Mouse (Mus musculus): ENCODE results near the gene Gm21958.
"Not testable (repeated sequence)": the region's sequence is repeated elsewhere in the genome, so short reads cannot be mapped to it uniquely, and the experiment has no call there.

Gm21958 gene

GRCm38 (mm10) chr3:54723741-54724500 is 9.8 kb upstream of the Gm21958 start:
- in situ Hi-C loops (cut with MboI, MseI): no loop called here

- in situ Hi-C loops (cut with MboI, MseI): no loop called here
These were observed 4.8 kb upstream of the Gm21958 start for GRCm38 (mm10) chr3:54718947-54719346.

- in situ Hi-C loops (cut with MboI, MseI): no loop called here
These were observed 3.2 kb upstream of the Gm21958 start for GRCm38 (mm10) chr3:54717348-54717747.

GRCm38 (mm10) chr3:54715461-54715860 is 1.3 kb upstream of the Gm21958 start:
- in situ Hi-C loops (cut with MboI, MseI): no loop called here

GRCm38 (mm10) chr3:54708972-54709371 is 5.2 kb downstream of the Gm21958 start:
- in situ Hi-C loops (cut with MboI, MseI): no loop called here

GRCm38 (mm10) chr3:54704106-54704505 is 10.0 kb downstream of the Gm21958 start:
- in situ Hi-C loops (cut with MboI, MseI): not testable (repeated sequence)

- in situ Hi-C loops (cut with MboI, MseI): no loop called here
These were observed 14.3 kb downstream of the Gm21958 start for GRCm38 (mm10) chr3:54699759-54700301.

GRCm38 (mm10) chr3:54693056-54693415 is 21.1 kb downstream of the Gm21958 start:
- in situ Hi-C loops (cut with MboI, MseI): no loop called here

- in situ Hi-C loops (cut with MboI, MseI): no loop called here
These were observed 21.7 kb downstream of the Gm21958 start, which contains the start of gene Supt20 for GRCm38 (mm10) chr3:54692202-54693055. Supt20 (plus strand) TSS chr3:54692807.

- in situ Hi-C loops (cut with MboI, MseI): loop anchor here (5.0 kb wide), 1 partner anchor 332 kb away; no protein-coding TSS in a partner anchor
These were observed 25.1 kb downstream of the Gm21958 start for GRCm38 (mm10) chr3:54689091-54689490.

- in situ Hi-C loops (cut with MboI, MseI): loop anchor here (5.0 kb wide), 1 partner anchor 330 kb away; no protein-coding TSS in a partner anchor
These were observed 26.9 kb downstream of the Gm21958 start for GRCm38 (mm10) chr3:54687245-54687644.

GRCm38 (mm10) chr3:54685202-54685601 is 29.0 kb downstream of the Gm21958 start:
- in situ Hi-C loops (cut with MboI, MseI): loop anchor here (5.0 kb wide), 1 partner anchor 328 kb away; no protein-coding TSS in a partner anchor

GRCm38 (mm10) chr3:54681310-54682204 is 32.6 kb downstream of the Gm21958 start:
- in situ Hi-C loops (cut with MboI, MseI): no loop called here

GRCm38 (mm10) chr3:54676818-54677217 is 37.3 kb downstream of the Gm21958 start:
- in situ Hi-C loops (cut with MboI, MseI): loop anchor here (10.0 kb wide), 1 partner anchor 122 kb away; no protein-coding TSS in a partner anchor

GRCm38 (mm10) chr3:54672557-54673529 is 41.3 kb downstream of the Gm21958 start:
- in situ Hi-C loops (cut with MboI, MseI): loop anchor here (10.0 kb wide), 1 partner anchor 118 kb away; no protein-coding TSS in a partner anchor

- in situ Hi-C loops (cut with MboI, MseI): loop anchor here (10.0 kb wide), 1 partner anchor 117 kb away; no protein-coding TSS in a partner anchor
These were observed 42.0 kb downstream of the Gm21958 start for GRCm38 (mm10) chr3:54672111-54672510.

GRCm38 (mm10) chr3:54669559-54669958 is 44.6 kb downstream of the Gm21958 start:
- in situ Hi-C loops (cut with MboI, MseI): no loop called here

GRCm38 (mm10) chr3:54668722-54669121 is 45.4 kb downstream of the Gm21958 start:
- in situ Hi-C loops (cut with MboI, MseI): no loop called here

- in situ Hi-C loops (cut with MboI, MseI): no loop called here
These were observed 46.0 kb downstream of the Gm21958 start for GRCm38 (mm10) chr3:54668141-54668540.
